Mouse (Mus musculus): ENCODE results near the gene Filip1l. TPM values are rescaled to one million over a fixed set of nuclear protein-coding genes. Genes with fewer than 3 reads are reported as not detected.

The Filip1l gene
- polyA plus RNA-seq, 1 experiment from 2014 or later, result 9.4 TPM

DNA sequence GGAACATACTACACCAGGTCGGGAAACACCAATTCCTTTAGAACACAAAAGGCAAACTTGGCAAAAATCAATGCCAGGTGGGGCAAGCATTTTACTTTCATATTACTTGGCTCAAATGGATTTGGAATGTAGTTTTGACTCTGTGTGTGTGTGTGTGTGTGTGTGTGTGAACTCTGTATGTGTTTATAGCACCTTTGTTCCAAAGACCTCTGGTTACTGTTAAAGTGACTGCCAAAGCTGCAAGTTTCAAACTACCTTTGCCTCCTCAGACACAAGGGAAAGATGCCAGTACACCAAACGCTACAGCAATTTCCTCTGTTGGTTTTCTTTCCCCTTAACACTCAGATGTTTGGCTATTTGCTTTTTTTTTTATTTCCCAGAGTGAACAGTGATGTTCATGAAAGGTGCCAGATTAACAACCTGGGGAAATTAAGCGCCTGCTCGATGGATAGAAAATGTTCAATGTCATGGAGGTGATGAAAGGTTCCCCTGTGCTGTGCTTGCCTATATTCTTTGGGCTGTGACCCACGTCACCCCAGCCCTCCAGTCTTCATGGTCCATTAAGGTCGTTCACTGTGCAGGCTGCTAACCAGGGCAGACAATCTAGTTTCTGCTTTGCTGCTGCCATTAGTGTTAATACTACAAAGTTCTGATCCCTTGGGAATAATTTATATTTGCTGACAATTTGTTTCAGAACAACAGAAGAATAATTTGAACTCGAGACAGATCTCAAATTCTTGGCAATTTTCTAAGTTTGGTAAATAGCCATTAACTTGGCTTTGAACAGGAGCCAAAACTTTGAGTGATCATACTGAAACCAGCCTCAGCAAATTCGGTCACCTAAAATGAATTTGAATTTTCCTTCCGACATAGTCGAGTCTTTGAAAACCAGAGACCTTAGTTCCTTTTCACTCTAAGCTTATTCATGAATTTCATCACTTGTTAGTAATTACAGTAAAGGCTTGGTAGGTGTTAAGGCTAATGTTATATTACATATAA lies 92.5 kb downstream of the Filip1l start:
- WGBS, result 81% methylated on average over 10 of the region's 10 CpGs
- no peaks in the 10 kb centered on the region for H3K4me1 ChIP-seq (replicated peaks; ENCODE audit: control insufficient read depth, insufficient read depth, low read length)
- H3K4me2 ChIP-seq, result no peak overlapping the region
- DNase-seq (ENCODE audit: low spot score) (no peak), ATAC-seq (replicated peaks; ENCODE audit: low FRiP score) (no peak)
- H3K27ac ChIP-seq (ENCODE audit: low read depth, low read length), result no peak overlapping the region
- no peak overlapping the region for H3K9ac ChIP-seq (ENCODE audit: low read depth, low read length)
- H3K4me3 ChIP-seq (ENCODE audit: low read depth, low read length), result no peak overlapping the region
- H3K27me3 ChIP-seq (replicated peaks; ENCODE audit: control insufficient read depth, insufficient read depth, low read length), result no peaks in the 10 kb centered on the region
- no peaks in the 10 kb centered on the region for H3K9me3 ChIP-seq (ENCODE audit: control insufficient read depth, low read length)
- H3K36me3 ChIP-seq (ENCODE audit: control insufficient read depth, insufficient read depth, low read length), result no peaks in the 10 kb centered on the region

DNA sequence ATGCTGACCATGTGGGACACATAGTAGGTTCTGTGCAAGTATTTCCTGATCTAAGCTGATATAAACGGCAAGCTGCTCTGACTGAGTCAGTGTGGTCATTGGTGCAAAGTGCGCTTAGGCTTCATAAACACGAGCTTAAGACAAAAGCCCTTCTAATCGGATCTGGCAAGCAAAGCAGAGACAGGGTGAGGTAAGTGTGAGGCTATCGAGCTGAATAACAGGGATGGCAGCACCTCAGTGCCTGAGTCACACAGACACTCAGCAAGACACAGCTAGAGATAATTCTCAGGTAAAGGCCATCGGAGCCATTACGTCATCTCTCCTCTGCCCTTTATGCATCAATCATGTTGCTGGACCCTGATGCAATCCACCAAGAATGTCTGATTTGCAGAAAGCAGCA lies 100.1 kb downstream of the Filip1l start:
- H3K36me3 ChIP-seq (ENCODE audit: control insufficient read depth, insufficient read depth, low read length), result no peaks in the 10 kb centered on the region
- 61% methylated on average over 7 of the region's 7 CpGs for WGBS
- DNase-seq (ENCODE audit: low spot score), result no peak
- H3K27me3 ChIP-seq (replicated peaks; ENCODE audit: control insufficient read depth, insufficient read depth, low read length), result no peaks in the 10 kb centered on the region
- H3K9ac ChIP-seq (ENCODE audit: low read depth, low read length), result no peak overlapping the region
- no peak overlapping the region for H3K27ac ChIP-seq (ENCODE audit: low read depth, low read length)
- H3K4me1 ChIP-seq (replicated peaks; ENCODE audit: control insufficient read depth, insufficient read depth, low read length), result no peaks in the 10 kb centered on the region
- no peaks in the 10 kb centered on the region for H3K9me3 ChIP-seq (ENCODE audit: control insufficient read depth, low read length)
- no peak overlapping the region for H3K4me2 ChIP-seq
- no peak overlapping the region for H3K4me3 ChIP-seq (ENCODE audit: low read depth, low read length)
- no peak for ATAC-seq (replicated peaks; ENCODE audit: low FRiP score)

GRCm38 (mm10) chr16:57454106-57454763 lies 101.3 kb downstream of the Filip1l start:
- Histone ChIP-seq H3K4me3 (ENCODE audit: low read depth, low read length) (no peak overlapping the region), H3K9me3 (ENCODE audit: control insufficient read depth, low read length) (no peaks in the 10 kb centered on the region), H3K4me1 (replicated peaks; ENCODE audit: control insufficient read depth, insufficient read depth, low read length) (no peaks in the 10 kb centered on the region), H3K4me2 (no peak overlapping the region), H3K9ac (ENCODE audit: low read depth, low read length) (no peak overlapping the region), H3K27me3 (replicated peaks; ENCODE audit: control insufficient read depth, insufficient read depth, low read length) (no peaks in the 10 kb centered on the region), H3K36me3 (ENCODE audit: control insufficient read depth, insufficient read depth, low read length) (no peaks in the 10 kb centered on the region), H3K27ac (ENCODE audit: low read depth, low read length) (no peak overlapping the region)
- DNase-seq (ENCODE audit: low spot score) (no peak), ATAC-seq (replicated peaks; ENCODE audit: low FRiP score) (no peak; the same call in 1 of the 2 replicates)
- 87% methylated on average over 8 of the region's 8 CpGs for WGBS

DNA sequence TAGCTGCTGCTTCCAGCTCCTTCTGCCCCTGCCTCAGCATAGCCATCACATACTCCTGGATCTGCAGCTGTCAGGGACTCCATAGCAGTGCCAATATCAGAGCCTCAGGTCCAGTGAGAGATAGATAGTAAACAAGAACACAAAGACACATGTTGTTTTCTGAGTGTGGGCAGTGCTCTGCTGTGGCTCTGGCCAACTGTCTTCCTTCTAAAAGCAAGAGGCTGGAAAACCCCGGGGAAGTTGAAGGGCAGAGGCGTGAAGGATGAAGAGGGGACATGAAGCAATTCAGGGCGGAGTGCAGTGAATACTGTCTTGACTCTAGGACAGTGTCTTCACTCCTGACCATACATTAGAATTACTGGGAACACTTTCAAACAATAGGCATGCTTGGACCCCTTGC lies 102.7 kb downstream of the Filip1l start:
- WGBS, result 74% methylated on average over 3 of the region's 3 CpGs

GRCm38 (mm10) chr16:57456003-57456402 lies 103.1 kb downstream of the Filip1l start:
- H3K9me3 ChIP-seq (ENCODE audit: control insufficient read depth, low read length), result no peaks in the 10 kb centered on the region
- 69% methylated on average over 2 of the region's 2 CpGs for WGBS
- H3K9ac ChIP-seq (ENCODE audit: low read depth, low read length), result no peak overlapping the region
- H3K36me3 ChIP-seq (ENCODE audit: control insufficient read depth, insufficient read depth, low read length), result no peaks in the 10 kb centered on the region
- H3K4me3 ChIP-seq (ENCODE audit: low read depth, low read length), result no peak overlapping the region
- no peaks in the 10 kb centered on the region for H3K4me1 ChIP-seq (replicated peaks; ENCODE audit: control insufficient read depth, insufficient read depth, low read length)
- DNase-seq (ENCODE audit: low spot score) (no peak), ATAC-seq (replicated peaks; ENCODE audit: low FRiP score) (no peak)
- H3K4me2 ChIP-seq, result no peak overlapping the region
- no peaks in the 10 kb centered on the region for H3K27me3 ChIP-seq (replicated peaks; ENCODE audit: control insufficient read depth, insufficient read depth, low read length)
- H3K27ac ChIP-seq (ENCODE audit: low read depth, low read length), result no peak overlapping the region

More for the DNA sequence above, 102.7 kb downstream of the Filip1l start:
- H3K9ac ChIP-seq (ENCODE audit: low read depth, low read length), result no peak overlapping the region
- H3K4me1 ChIP-seq (replicated peaks; ENCODE audit: control insufficient read depth, insufficient read depth, low read length), result no peaks in the 10 kb centered on the region
- H3K36me3 ChIP-seq (ENCODE audit: control insufficient read depth, insufficient read depth, low read length), result no peaks in the 10 kb centered on the region
- DNase-seq (ENCODE audit: low spot score), result no peak
- no peak overlapping the region for H3K4me2 ChIP-seq
- no peaks in the 10 kb centered on the region for H3K27me3 ChIP-seq (replicated peaks; ENCODE audit: control insufficient read depth, insufficient read depth, low read length)
- no peak overlapping the region for H3K4me3 ChIP-seq (ENCODE audit: low read depth, low read length)
- ATAC-seq (replicated peaks; ENCODE audit: low FRiP score), result no peak
- H3K27ac ChIP-seq (ENCODE audit: low read depth, low read length), result no peak overlapping the region
- no peaks in the 10 kb centered on the region for H3K9me3 ChIP-seq (ENCODE audit: control insufficient read depth, low read length)

- Histone ChIP-seq H3K27ac (ENCODE audit: low read depth, low read length) (no peak overlapping the region), H3K9ac (ENCODE audit: low read depth, low read length) (no peak overlapping the region), H3K36me3 (ENCODE audit: control insufficient read depth, insufficient read depth, low read length) (no peaks in the 10 kb centered on the region), H3K9me3 (ENCODE audit: control insufficient read depth, low read length) (no peaks in the 10 kb centered on the region), H3K4me1 (replicated peaks; ENCODE audit: control insufficient read depth, insufficient read depth, low read length) (no peaks in the 10 kb centered on the region), H3K4me3 (ENCODE audit: low read depth, low read length) (no peak overlapping the region), H3K27me3 (replicated peaks; ENCODE audit: control insufficient read depth, insufficient read depth, low read length) (no peaks in the 10 kb centered on the region), H3K4me2 (no peak overlapping the region)
- ATAC-seq (replicated peaks; ENCODE audit: low FRiP score) (no peak), DNase-seq (ENCODE audit: low spot score) (no peak)
- WGBS, result 89% methylated on average over 9 of the region's 9 CpGs
Observed at GRCm38 (mm10) chr16:57465386-57465913, 112.6 kb downstream of the Filip1l start.

DNA sequence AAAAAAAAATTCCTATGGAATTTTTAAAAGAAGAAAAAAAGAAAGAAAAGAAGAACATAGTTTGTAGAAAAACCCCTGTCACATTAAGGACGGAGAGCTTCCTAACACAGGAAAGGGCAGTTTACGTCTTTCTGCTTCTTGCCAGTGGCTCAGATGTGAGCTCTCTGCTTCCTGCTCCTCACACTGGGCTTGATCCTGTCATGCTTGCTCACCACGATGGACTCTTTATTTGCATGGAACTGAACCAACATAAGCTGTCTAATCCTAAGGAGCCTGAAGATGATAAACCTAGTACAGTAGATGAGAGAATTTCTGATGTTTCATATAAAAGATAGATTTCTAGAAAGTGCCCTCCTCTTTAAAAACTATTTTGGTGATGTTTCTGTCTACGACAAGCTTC lies 116.4 kb downstream of the Filip1l start:
- ATAC-seq (replicated peaks; ENCODE audit: low FRiP score) (no peak), DNase-seq (ENCODE audit: low spot score) (no peak)
- WGBS, result 72% methylated on average over 4 of the region's 4 CpGs
- Histone ChIP-seq H3K9me3 (ENCODE audit: control insufficient read depth, low read length) (no peaks in the 10 kb centered on the region), H3K27ac (ENCODE audit: low read depth, low read length) (no peak overlapping the region), H3K4me1 (replicated peaks; ENCODE audit: control insufficient read depth, insufficient read depth, low read length) (no peaks in the 10 kb centered on the region; the same call in 1 of the 2 replicates), H3K36me3 (ENCODE audit: control insufficient read depth, insufficient read depth, low read length) (no peaks in the 10 kb centered on the region), H3K27me3 (replicated peaks; ENCODE audit: control insufficient read depth, insufficient read depth, low read length) (no peaks in the 10 kb centered on the region), H3K4me3 (ENCODE audit: low read depth, low read length) (no peak overlapping the region), H3K4me2 (no peak overlapping the region), H3K9ac (ENCODE audit: low read depth, low read length) (no peak overlapping the region)

DNA sequence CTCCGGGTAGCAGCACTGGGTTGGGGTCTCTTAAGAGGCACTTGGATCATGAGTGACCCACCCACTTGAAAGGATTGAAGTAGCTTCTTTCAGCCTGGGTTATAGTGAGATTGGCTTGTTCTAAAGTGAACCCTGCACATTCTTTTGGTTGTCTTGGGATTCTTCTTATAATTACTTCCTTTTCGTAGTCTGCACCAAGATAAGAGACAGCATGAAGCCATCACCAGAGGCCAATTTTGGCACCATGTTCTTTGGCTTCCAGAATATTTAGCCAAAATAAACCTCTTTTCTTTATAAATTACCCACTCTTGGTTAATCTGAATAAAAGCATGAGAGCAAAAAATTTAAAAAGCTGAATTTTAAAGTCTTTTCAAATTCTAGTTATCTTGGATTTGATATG lies 117.0 kb downstream of the Filip1l start:
- H3K36me3 ChIP-seq (ENCODE audit: control insufficient read depth, insufficient read depth, low read length), result no peaks in the 10 kb centered on the region
- no peak overlapping the region for H3K4me2 ChIP-seq
- H3K27me3 ChIP-seq (replicated peaks; ENCODE audit: control insufficient read depth, insufficient read depth, low read length), result no peaks in the 10 kb centered on the region
- WGBS, result 54% methylated on average over 2 of the region's 2 CpGs
- H3K9ac ChIP-seq (ENCODE audit: low read depth, low read length), result no peak overlapping the region
- no peak for DNase-seq (ENCODE audit: low spot score)
- H3K9me3 ChIP-seq (ENCODE audit: control insufficient read depth, low read length), result no peaks in the 10 kb centered on the region
- no peak overlapping the region for H3K27ac ChIP-seq (ENCODE audit: low read depth, low read length)
- ATAC-seq (replicated peaks; ENCODE audit: low FRiP score), result no peak
- H3K4me3 ChIP-seq (ENCODE audit: low read depth, low read length), result no peak overlapping the region
- H3K4me1 ChIP-seq (replicated peaks; ENCODE audit: control insufficient read depth, insufficient read depth, low read length), result no peaks in the 10 kb centered on the region; the same call in 1 of the 2 replicates
